In the genomic region with DNA sequence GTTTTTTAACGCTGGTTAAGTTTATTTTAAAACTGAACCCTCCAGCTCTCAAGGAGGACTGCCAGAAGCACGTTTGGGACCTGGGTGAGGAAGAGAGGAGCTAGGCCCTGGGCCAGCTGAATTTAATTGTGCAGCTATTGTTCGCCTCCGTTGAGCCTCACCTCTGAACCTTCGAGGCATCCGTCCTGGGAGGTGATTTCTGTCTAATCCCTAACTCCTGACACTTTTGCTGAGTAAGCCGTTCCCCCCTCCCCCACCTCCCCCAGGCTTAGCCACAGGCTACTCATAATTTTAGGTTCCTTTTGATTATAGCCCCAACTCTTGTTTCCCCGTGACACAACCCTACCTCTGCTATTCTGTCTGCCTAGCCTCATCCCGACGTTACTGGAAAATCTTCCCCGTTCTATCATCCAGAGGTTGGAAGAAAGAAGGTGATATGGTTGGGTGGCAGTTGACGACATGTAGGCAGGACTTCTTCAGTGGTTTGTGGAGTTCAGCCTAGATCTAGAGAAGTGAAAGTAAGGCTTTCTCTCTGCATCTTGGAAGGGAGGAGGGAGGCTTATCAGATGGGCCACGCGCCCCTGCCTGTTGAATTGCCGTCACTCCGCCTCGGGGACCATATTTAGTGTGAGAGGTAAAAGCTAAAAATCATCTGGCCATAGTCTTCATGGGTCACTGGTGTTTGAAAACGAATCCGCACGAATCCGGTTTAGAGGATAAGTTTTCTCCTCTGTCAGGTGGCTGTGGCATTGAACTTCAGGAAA, we compare ENCODE assay signal across 16 mouse cellular contexts. TPM values are rescaled to one million over a fixed set of nuclear protein-coding genes. Genes with fewer than 3 reads are reported as not detected.
DNase-seq lines count a peak whose midpoint lies in the region; ATAC-seq and TF ChIP-seq lines count a peak whose summit lies in the region.
"Had no signal": no experiment of that assay in that cellular context is flagged by ENCODE, and none has a peak within 500 bp of the region (broad histone marks: within the 10 kb centered on the region; RNA-seq: fewer than 3 reads in every experiment).

No protein-coding gene starts in this region.

- H3K27me3 ChIP-seq in kidney, postnatal 0 days (ENCODE audit: insufficient read depth, low read length) = no peaks in the 10 kb centered on the region
- H3K27me3 ChIP-seq: hindbrain, embryonic 15.5 days had no signal

- 0 out of 2 replicates have a peak overlapping the region, but pooled peaks have one; percentile 23 for H3K9ac ChIP-seq in kidney, postnatal 0 days (ENCODE audit: low read depth, low read length)
- H3K9ac ChIP-seq: hindbrain, embryonic 15.5 days; limb, embryonic 13.5 days had no signal

- DNase-seq in spleen, adult 12 weeks (ENCODE audit: low spot score) = peak; percentile 38
- DNase-seq in spleen, adult 18-20 months = no peak
- DNase-seq in kidney, postnatal 0 days (ENCODE audit: low spot score) = peak; percentile 47
- DNase-seq in thymus, postnatal 36 days = no peak
- DNase-seq in left cerebral cortex, postnatal 14 days (ENCODE audit: low spot score in 2 of 2) = no peak
- DNase-seq: adrenal gland, postnatal 25 days; cerebellum, adult 11-12 months; embryo, embryonic 11 days; gastrocnemius, postnatal 14 days; lung, postnatal 4 days had no signal

- peaks cover 17% of the 10 kb centered on the region for H3K36me3 ChIP-seq in kidney, postnatal 0 days (ENCODE audit: insufficient read depth, low read length)

- no peaks in the 10 kb centered on the region for H3K9me3 ChIP-seq in kidney, postnatal 0 days (replicated peaks; ENCODE audit: low read length)
- H3K9me3 ChIP-seq: hindbrain, embryonic 15.5 days; limb, embryonic 13.5 days had no signal

- H3K4me2 ChIP-seq in kidney, postnatal 0 days (ENCODE audit: low read length) = 0 out of 2 replicates have a peak overlapping the region, but pooled peaks have one; percentile 3
- H3K4me2 ChIP-seq: hindbrain, embryonic 15.5 days; limb, embryonic 13.5 days had no signal

- intact Hi-C loops in left cerebral cortex, postnatal 14 days (cut with DNase I) = no loop called here

- no peak for TF ChIP-seq CTCF in bone marrow, adult 2 months (IDR thresholded peaks at IDR 0.05; ENCODE audit: control insufficient read depth, insufficient read depth, low read length)
- no peak for TF ChIP-seq CTCF in kidney, postnatal 0 days (IDR thresholded peaks at IDR 0.05; ENCODE audit: low read depth)

- no peaks in the 10 kb centered on the region for H3K4me1 ChIP-seq in bone marrow, adult 2 months (ENCODE audit: control insufficient read depth, insufficient read depth, low read length)
- H3K4me1 ChIP-seq in kidney, postnatal 0 days (replicated peaks; ENCODE audit: insufficient read depth, low read length) = peaks cover 9% of the 10 kb centered on the region; the same call in 1 of the 2 replicates

- WGBS in bone marrow, adult 2 months = 30% methylated on average over 21 of the region's 21 CpGs
- 43% methylated on average over 21 of the region's 21 CpGs for WGBS in kidney, postnatal 0 days

- no peak for TF ChIP-seq POLR2A in bone marrow, adult 2 months (IDR thresholded peaks at IDR 0.05; ENCODE audit: borderline replicate concordance, control insufficient read depth, low read depth, low read length)

- peak overlapping the region; percentile 47 for H3K4me3 ChIP-seq in bone marrow, adult 2 months (replicated peaks; ENCODE audit: control insufficient read depth, low read depth, low read length)
- H3K4me3 ChIP-seq in kidney, postnatal 0 days (replicated peaks; ENCODE audit: low read depth, low read length) = no peak overlapping the region
- H3K4me3 ChIP-seq: hindbrain, embryonic 15.5 days; limb, embryonic 13.5 days had no signal

- no peak overlapping the region for H3K27ac ChIP-seq in bone marrow, adult 2 months (ENCODE audit: control insufficient read depth, insufficient read depth, low read depth, low read length, poor library complexity)
- H3K27ac ChIP-seq in kidney, postnatal 0 days = peak overlapping the region; percentile 54
- H3K27ac ChIP-seq: hindbrain, embryonic 15.5 days; limb, embryonic 13.5 days had no signal

- no peak for ATAC-seq in kidney, postnatal 0 days (replicated peaks; ENCODE audit: low FRiP score, low read depth)
- ATAC-seq in neutrophil, adult 5-6 weeks (ENCODE audit: extremely low read depth, insufficient number of reproducible peaks, low FRiP score, poor library complexity, severe bottlenecking) = peak; percentile 24; the same call in 1 of the 2 replicates

RNA-seq across cellular contexts. Expression of a gene that starts 4.7 kb away (rescaled TPM):
- 2.5 and 2.6 TPM in 2 replicates for polyA plus RNA-seq in bone marrow, adult 2 months (2011; ENCODE audit: insufficient read depth, insufficient read length, low replicate concordance, missing spikeins)
- polyA plus RNA-seq in kidney, postnatal 0 days (2015; fragmentation: Nextera tagmentation; extraction: Ambion mirVana) = 12.6 and 14.5 TPM in 2 replicates
- total RNA-seq in neutrophil, adult 5-6 weeks (2017) = 6.0 and 6.5 TPM in 2 replicates
- 1 to 10 TPM; 8.8 to 9.0 TPM for total RNA-seq in left cerebral cortex, postnatal 14 days (2021)

RNA-seq across cellular contexts. Expression of a gene that starts 28.2 kb away (rescaled TPM):
- polyA plus RNA-seq in bone marrow, adult 2 months (2011; ENCODE audit: insufficient read depth, insufficient read length, low replicate concordance, missing spikeins) = 4.0 TPM in 1 of 2 replicates, not detected in the other
- polyA plus RNA-seq in kidney, postnatal 0 days (2015; fragmentation: Nextera tagmentation; extraction: Ambion mirVana) = 439 and 476 TPM in 2 replicates
- 2.0 TPM in 1 of 2 replicates, not detected in the other for total RNA-seq in neutrophil, adult 5-6 weeks (2017)
- not detected for total RNA-seq in left cerebral cortex, postnatal 14 days (2021)
- total RNA-seq: adrenal gland, postnatal 25 days; gastrocnemius, postnatal 14 days; layer of hippocampus, postnatal 10 days; monocyte, adult 5-6 weeks had no signal
- polyA plus RNA-seq: hindbrain, embryonic 15.5 days; limb, embryonic 13.5 days had no signal

RNA-seq across cellular contexts. Expression of a gene that starts 35.2 kb away (rescaled TPM):
- polyA plus RNA-seq in bone marrow, adult 2 months (2011; ENCODE audit: insufficient read depth, insufficient read length, low replicate concordance, missing spikeins) = 1.0 and 1.4 TPM in 2 replicates
- 13.5 and 15.7 TPM in 2 replicates for polyA plus RNA-seq in kidney, postnatal 0 days (2015; fragmentation: Nextera tagmentation; extraction: Ambion mirVana)
- total RNA-seq in neutrophil, adult 5-6 weeks (2017) = 13.0 and 20.0 TPM in 2 replicates
- 1 to 10 TPM; 4.8 to 5.1 TPM for total RNA-seq in left cerebral cortex, postnatal 14 days (2021)

RNA-seq across cellular contexts. Expression of a gene that starts 45.8 kb away (rescaled TPM):
- polyA plus RNA-seq in bone marrow, adult 2 months (2011; ENCODE audit: insufficient read depth, insufficient read length, low replicate concordance, missing spikeins) = 22.9 and 32.5 TPM in 2 replicates
- 92.7 and 93.0 TPM in 2 replicates for polyA plus RNA-seq in kidney, postnatal 0 days (2015; fragmentation: Nextera tagmentation; extraction: Ambion mirVana)
- total RNA-seq in neutrophil, adult 5-6 weeks (2017) = 21.1 and 22.6 TPM in 2 replicates
- 10 to 100 TPM; 30.7 to 32.1 TPM for total RNA-seq in left cerebral cortex, postnatal 14 days (2021)

Comparison
In these comparisons a context has a peak if more than half of its experiments do, and no peak if none do; other contexts are left out.
1. DNase-seq: peak in spleen, adult 12 weeks (single experiment) and kidney, postnatal 0 days (single experiment); none in spleen, adult 18-20 months (0 of 2), thymus, postnatal 36 days (0 of 2) and left cerebral cortex, postnatal 14 days (0 of 2).